Mouse (Mus musculus): Measurements from ENCODE around the gene Helz.

DNA sequence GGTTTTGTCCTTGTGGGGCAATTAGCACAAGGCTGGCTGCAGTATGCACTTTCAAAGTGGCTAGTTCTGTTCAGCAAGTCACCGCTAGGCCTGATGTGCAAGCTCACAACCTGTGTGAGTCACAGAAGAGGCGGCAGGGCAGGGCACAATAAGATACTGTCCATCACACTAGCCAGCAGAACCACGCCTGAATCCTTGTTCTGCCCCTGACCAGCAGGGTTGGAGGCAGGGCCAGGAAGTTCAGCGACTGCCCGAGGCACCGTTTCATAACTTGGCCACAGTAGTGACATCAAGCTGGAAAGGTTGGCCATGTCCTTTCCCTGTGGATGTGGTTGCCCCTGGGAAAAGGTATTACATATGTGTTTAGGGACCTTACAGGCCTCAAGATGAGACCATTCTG is 190.2 kb downstream of the Helz start:
- TF ChIP-seq POLR2A (IDR thresholded peaks at IDR 0.05; ENCODE audit: extremely low read depth, insufficient read depth, low read length) (no peak), CTCF (IDR thresholded peaks at IDR 0.05; ENCODE audit: extremely low read depth, insufficient read depth, low read length) (no peak)

All from cortical plate, adult 2 months (tissue).